Mouse (Mus musculus): ENCODE data around the gene Glb1l.

GRCm38 (mm10) chr1:75201236-75201635 is 9.4 kb downstream of the Glb1l start:
- TF ChIP-seq CTCF (IDR thresholded peaks at IDR 0.05) = no peak
- TF ChIP-seq POLR2A (IDR thresholded peaks at IDR 0.05; ENCODE audit: insufficient read depth, low read depth, low read length) = no peak
- no peak for TF ChIP-seq EP300 (IDR thresholded peaks at IDR 0.05; ENCODE audit: insufficient read depth, low read depth, low read length)
